Mouse (Mus musculus) neural tube, embryonic 13.5 days (tissue): ENCODE data around the gene Rad9b. TPM values are rescaled to one million over a fixed set of nuclear protein-coding genes. Genes with fewer than 3 reads are reported as not detected.
A peak's percentile ranks its signal among the peaks of the same experiment; 100 is the strongest.

ENCODE experiments used
- ATAC-seq: fragments of 200-750 bp; cut with Nextera tagmentation; 2 replicates; pipeline ENCODE4 v1.8.0; 2017; ENCODE audit warnings: low read depth, mild to moderate bottlenecking, moderate TSS enrichment, moderate library complexity
- H3K27ac ChIP-seq: fragments of 300-500 bp; sonication (generic); replicated peaks from 2 replicates; pipeline ENCODE4 v1.5.1; 2015; ENCODE audit warnings: moderate library complexity, mild to moderate bottlenecking, inconsistent platforms
- H3K27me3 ChIP-seq: fragments of 300-500 bp; sonication (generic); 2 replicates; pipeline ENCODE4 v1.6.1; 2015; ENCODE audit warnings: mild to moderate bottlenecking, inconsistent platforms
- H3K36me3 ChIP-seq: fragments of 300-500 bp; sonication (generic); 2 replicates; pipeline ENCODE4 v1.6.1; 2015; ENCODE audit warnings: mild to moderate bottlenecking, inconsistent platforms
- H3K4me1 ChIP-seq: fragments of 300-500 bp; sonication (generic); replicated peaks from 2 replicates; pipeline ENCODE4 v1.6.1; 2015; ENCODE audit warnings: inconsistent platforms
- H3K4me2 ChIP-seq: fragments of 300-500 bp; sonication (generic); 2 replicates; pipeline ENCODE4 v1.6.1; 2015; ENCODE audit warnings: inconsistent platforms, mild to moderate bottlenecking, moderate library complexity
- H3K4me3 ChIP-seq: fragments of 300-500 bp; sonication (generic); 2 replicates; pipeline ENCODE4 v1.5.1; 2015; ENCODE audit warnings: mild to moderate bottlenecking, inconsistent platforms
- H3K9ac ChIP-seq: fragments of 300-500 bp; sonication (generic); 2 replicates; pipeline ENCODE4 v1.6.1; 2015; ENCODE audit warnings: moderate library complexity, mild to moderate bottlenecking, inconsistent platforms
- H3K9me3 ChIP-seq: fragments of 300-500 bp; sonication (generic); 2 replicates; pipeline ENCODE4 v1.6.1; 2016; ENCODE audit warnings: inconsistent platforms
- WGBS: fragments of 180-500 bp; shearing (Covaris S2); methylation state at CpG from one replicate; pipeline ENCODE4 v1.1.7; 2015; 5-methylcytosine and 5-hydroxymethylcytosine counted together
- polyA plus RNA-seq: library from polyadenylated mRNA; unstranded; fragments of >200 nt; fragmentation: Nextera tagmentation; extraction: Ambion mirVana; gene quantifications from 2 replicates; pipeline ENCODE4 v1.2.1, GENCODE M21; 2015

Rad9b gene
- polyA plus RNA-seq, 1 experiment from 2014 or later: 18.5 TPM

DNA sequence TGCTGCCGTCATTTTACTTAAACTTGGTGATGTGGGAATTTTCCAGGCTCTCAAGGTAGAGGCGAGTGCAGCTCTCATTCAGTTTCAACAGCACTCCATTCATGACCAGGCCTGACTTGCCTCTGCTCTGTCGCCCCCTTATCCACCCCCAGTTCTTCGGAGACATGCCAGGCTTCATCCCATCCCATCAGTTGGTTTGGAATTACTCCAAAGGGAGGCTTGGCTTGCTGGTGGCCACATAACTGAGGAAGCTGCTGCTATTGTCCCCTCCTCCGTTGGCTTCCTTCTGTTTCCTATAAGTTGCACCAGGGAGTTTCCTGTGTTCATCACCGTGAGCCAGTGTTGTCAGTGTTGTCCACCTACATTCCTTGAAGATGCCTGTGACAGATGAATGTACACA, 49.5 kb downstream of the Rad9b start:
- H3K4me3 ChIP-seq: no peak overlapping the region
- WGBS: 82% methylated on average over 6 of the region's 6 CpGs
- H3K9me3 ChIP-seq: no peaks in the 10 kb centered on the region
- no peak overlapping the region for H3K4me2 ChIP-seq
- no peak overlapping the region for H3K27ac ChIP-seq
- no peak overlapping the region for H3K9ac ChIP-seq
- H3K27me3 ChIP-seq: no peaks in the 10 kb centered on the region
- peaks cover 36% of the 10 kb centered on the region for H3K4me1 ChIP-seq
- peaks cover 15% of the 10 kb centered on the region for H3K36me3 ChIP-seq
- ATAC-seq: no peak

DNA sequence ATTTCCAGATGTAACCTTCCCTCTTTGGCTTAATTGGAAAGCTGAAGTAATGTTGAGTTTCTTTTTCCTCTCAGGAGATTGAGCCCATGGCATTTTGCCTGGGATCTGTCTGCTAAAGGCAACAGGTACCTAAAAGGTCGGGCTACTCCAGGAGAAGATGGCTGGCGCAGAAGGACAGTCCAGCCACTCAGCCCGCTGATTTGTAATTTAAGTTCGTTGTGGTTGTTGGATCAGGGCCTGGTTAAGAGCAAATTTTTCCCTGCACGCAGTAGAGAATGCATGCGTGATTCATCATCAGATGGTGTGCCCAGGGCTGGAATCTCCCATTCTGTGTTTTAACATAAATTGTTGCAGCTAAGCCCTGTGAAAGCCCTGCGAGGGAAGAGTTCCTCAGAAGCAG, 50.1 kb downstream of the Rad9b start:
- Histone ChIP-seq H3K9me3 (no peaks in the 10 kb centered on the region), H3K4me1 (peaks cover 36% of the 10 kb centered on the region), H3K4me3 (no peak overlapping the region), H3K9ac (no peak overlapping the region), H3K27ac (no peak overlapping the region), H3K27me3 (no peaks in the 10 kb centered on the region), H3K4me2 (no peak overlapping the region), H3K36me3 (peaks cover 12% of the 10 kb centered on the region)
- 90% methylated on average over 7 of the region's 7 CpGs for WGBS
- ATAC-seq: no peak

DNA sequence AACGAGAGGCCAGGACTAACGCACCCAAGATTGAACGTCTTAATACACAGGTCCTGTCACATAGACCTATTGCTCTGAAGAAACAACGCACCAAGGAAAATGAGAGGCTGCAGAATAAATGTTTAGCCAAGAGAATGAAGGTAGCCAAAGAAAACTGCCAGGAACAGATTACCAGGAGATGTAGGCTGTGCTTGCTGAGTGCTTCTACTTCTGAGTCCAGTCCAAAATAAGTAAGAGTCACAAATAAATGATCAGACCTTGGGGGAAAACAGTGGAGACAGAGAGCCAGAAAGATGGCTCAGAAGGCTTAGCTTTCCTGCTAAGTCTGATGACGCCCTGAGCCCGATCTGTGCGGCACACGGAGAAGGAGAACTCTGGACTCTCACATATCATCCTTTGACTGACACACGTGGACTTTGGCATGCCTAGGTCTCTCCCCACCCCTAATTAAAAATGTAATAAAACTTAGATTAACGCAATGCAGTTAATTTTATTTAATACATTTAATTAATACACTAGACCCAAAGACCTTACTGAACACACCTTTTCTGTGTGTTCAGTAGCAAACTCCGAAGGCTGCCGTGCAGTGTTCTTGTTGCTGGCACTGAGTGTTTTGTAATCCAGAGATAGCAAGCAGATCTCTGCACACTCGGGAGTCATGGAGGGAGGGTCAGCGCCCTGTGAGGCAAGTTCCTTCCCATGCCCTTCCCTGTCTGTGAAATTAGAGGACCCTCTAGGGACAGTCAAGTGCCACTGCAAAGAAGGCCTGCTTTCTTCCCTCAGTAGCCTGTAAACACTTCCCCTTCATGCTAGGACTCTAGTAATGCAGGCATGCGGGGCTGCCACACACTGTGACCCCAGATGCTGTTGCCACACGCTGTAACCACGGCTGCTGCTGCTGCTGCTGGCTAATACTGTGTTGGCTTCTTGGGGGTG, 51.0 kb downstream of the Rad9b start:
- H3K9ac ChIP-seq: no peak overlapping the region; the same call in 1 of the 2 replicates
- 79% methylated on average over 17 of the region's 17 CpGs for WGBS

DNA sequence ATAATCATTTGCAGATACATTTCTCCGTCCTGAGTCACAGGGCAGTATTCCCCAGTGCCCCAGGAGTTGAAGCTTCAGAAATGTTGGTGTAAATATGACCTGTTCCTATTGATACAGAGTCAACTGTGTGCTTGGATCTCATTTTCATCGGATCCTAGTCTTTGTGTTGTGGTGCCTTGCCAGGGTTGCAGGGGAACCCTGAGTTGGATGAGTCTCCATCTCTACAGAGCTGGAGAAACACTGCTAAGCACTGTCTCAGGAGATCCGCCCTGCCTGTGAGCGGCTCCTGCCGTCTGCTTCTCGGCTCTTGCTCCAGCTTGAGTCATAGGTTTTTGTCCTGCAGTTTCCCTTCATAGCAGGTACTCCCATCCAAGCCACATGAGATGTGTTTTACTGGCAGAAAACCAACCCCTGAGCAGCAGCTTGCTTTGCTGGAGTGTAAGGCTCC, 53.9 kb downstream of the Rad9b start:
- H3K4me1 ChIP-seq: peaks cover 49% of the 10 kb centered on the region
- 89% methylated on average over 6 of the region's 6 CpGs for WGBS
- H3K4me2 ChIP-seq: no peak overlapping the region

More for the DNA sequence above, 51.0 kb downstream of the Rad9b start:
- H3K4me2 ChIP-seq: no peak overlapping the region
- H3K4me1 ChIP-seq: peaks cover 44% of the 10 kb centered on the region
- no peak overlapping the region for H3K4me3 ChIP-seq
- no peaks in the 10 kb centered on the region for H3K9me3 ChIP-seq
- H3K36me3 ChIP-seq: peaks cover 3% of the 10 kb centered on the region; the same call in 1 of the 2 replicates
- H3K27ac ChIP-seq: peak overlapping the region; percentile 64
- ATAC-seq: no peak
- H3K27me3 ChIP-seq: no peaks in the 10 kb centered on the region

DNA sequence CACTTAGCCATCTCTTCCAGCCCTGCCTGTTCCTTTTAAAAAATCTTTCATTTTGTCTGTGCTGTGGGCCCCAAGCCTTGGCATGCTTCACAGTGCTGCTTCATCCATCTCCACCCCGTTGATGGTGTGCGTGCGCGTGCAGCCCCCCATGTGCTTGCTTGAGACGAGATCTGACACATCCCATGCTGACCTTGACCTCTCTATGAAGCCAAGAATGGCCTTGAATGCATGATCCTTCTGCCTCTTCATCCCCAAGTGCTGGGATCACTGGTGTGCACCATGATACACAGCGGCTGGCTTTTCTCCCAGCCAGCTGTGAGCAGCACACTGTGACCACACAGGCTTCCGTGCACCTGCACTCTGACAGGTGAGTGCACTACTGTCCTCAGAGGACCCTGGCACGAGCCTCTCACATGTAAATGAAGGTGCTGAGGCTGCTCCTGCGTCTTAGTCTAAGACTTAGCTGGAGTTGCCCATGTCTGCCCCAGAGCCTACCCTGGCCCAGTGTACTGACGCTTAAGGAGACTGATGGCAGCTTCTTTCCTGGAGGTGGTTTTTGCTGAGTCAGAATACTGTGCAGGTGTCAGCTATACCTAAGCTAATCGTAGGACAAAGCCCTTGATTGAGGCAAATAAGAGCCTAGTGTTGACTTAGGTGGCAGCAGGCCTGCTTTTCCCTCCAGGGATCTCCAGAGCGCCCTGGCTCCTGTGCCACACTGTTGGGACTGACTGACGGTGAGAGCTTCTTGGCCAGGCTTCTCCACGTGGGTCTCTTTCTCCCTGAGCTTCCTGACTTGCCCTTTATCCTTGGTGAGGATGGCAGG, 58.7 kb downstream of the Rad9b start:
- Histone ChIP-seq H3K27me3 (no peaks in the 10 kb centered on the region), H3K4me3 (no peak overlapping the region), H3K9me3 (no peaks in the 10 kb centered on the region), H3K36me3 (no peaks in the 10 kb centered on the region), H3K27ac (peak overlapping the region; percentile 19; the same call in 1 of the 2 replicates), H3K4me1 (peaks cover 53% of the 10 kb centered on the region), H3K4me2 (no peak overlapping the region), H3K9ac (0 out of 2 replicates have a peak overlapping the region, but pooled peaks have one; percentile 3)
- 76% methylated on average over 14 of the region's 14 CpGs for WGBS
- no peak for ATAC-seq

More for the DNA sequence above, 53.9 kb downstream of the Rad9b start:
- H3K4me3 ChIP-seq: no peak overlapping the region
- no peaks in the 10 kb centered on the region for H3K27me3 ChIP-seq
- no peak for ATAC-seq
- H3K36me3 ChIP-seq: no peaks in the 10 kb centered on the region
- H3K9ac ChIP-seq: no peak overlapping the region
- H3K27ac ChIP-seq: no peak overlapping the region
- H3K9me3 ChIP-seq: no peaks in the 10 kb centered on the region

DNA sequence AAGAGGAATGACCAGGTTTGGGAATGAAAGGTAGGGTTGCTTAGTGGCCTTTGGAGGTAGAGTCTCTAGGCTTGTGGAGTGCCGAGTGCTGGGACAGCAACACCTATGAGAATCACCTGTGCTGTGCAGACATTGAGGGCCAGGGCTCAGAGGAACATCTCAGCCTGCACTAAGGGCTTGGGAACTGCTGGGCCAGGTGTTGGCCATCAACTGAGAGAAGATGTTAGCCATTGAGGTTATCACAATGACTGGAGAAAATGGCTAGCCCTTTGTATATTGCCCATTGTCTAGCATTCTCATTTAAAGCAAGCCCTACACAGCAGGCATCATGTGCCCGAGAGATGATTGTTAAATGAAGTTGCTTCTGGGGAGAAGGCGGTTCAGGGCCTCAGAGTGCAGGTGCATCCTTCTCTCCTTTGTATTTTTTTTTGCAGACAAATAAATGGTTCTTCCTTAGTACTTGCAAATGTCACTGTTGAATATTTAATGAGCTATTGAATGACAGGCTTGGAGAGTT, 59.8 kb downstream of the Rad9b start:
- Histone ChIP-seq H3K36me3 (peaks cover 7% of the 10 kb centered on the region; the same call in 1 of the 2 replicates), H3K4me1 (peaks cover 46% of the 10 kb centered on the region), H3K27ac (peak overlapping the region; percentile 49), H3K4me2 (no peak overlapping the region), H3K9ac (no peak overlapping the region), H3K4me3 (no peak overlapping the region), H3K27me3 (no peaks in the 10 kb centered on the region), H3K9me3 (no peaks in the 10 kb centered on the region)
- 40% methylated on average over 3 of the region's 3 CpGs for WGBS
- no peak for ATAC-seq

DNA sequence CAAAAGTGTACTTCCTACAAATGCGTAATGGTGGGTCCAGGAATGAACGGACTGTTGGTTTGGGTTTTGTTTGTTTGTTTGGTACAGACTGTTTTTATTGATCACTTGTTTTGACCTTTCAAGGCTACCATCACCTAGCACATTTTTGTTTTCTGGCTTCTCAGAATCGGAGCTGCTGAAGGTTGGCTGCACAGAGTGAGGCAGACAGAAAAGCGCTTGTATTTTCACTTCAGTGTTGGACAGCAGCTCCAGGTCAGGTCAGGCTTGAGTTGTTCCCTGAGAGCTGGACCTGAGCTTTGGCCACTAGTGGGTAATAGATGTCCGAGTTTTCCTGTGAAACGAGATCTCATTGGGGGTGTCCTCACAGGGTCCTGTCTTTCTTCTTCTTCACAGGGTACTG, 60.9 kb downstream of the Rad9b start:
- H3K9me3 ChIP-seq: no peaks in the 10 kb centered on the region
- H3K4me2 ChIP-seq: no peak overlapping the region
- no peaks in the 10 kb centered on the region for H3K27me3 ChIP-seq
- H3K27ac ChIP-seq: no peak overlapping the region
- no peak overlapping the region for H3K4me3 ChIP-seq
- H3K9ac ChIP-seq: no peak overlapping the region
- peaks cover 39% of the 10 kb centered on the region for H3K4me1 ChIP-seq
- H3K36me3 ChIP-seq: peaks cover 13% of the 10 kb centered on the region
- WGBS: 73% methylated on average over 6 of the region's 6 CpGs
- ATAC-seq: no peak

DNA sequence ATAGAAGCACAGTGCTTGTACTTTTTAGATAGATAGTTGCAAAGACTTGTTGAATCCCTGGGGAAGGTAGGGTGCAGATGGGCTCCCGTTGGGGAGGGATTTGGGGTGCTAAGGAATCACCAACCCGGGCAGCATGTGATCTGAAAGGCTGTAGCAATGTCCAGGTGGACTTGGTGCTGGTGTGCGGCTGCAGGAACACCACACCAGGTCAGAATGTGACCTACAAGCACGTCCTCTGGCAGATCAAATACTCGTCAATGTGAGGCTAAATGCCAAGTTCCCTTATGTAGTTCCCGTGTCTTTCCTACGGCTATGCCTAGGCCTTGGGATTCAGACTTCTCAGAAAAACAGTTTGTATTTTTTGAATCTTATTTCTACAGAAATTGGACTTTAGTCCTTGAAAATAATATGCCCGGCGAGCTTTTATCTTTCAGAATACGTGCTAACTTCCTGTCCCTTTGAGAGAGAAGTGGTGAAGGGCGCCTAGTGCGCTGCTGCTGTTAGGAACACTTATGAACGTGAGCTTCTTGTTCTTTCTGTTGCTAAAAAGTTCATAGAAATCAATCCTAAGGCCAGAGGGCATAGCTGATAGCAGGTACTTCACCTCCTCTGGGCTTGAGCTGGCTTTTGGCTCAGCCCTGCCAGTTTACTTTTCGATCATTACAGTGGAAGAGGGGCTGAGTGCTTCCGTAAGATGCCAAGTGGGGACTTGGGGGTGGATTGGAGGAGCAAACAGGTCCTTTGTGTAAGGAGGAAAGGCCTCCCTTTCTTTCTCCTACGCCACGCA, 62.3 kb downstream of the Rad9b start:
- peaks cover 22% of the 10 kb centered on the region for H3K36me3 ChIP-seq
- H3K4me3 ChIP-seq: no peak overlapping the region
- 76% methylated on average over 17 of the region's 17 CpGs for WGBS
- no peak for ATAC-seq
- H3K9me3 ChIP-seq: no peaks in the 10 kb centered on the region
- no peaks in the 10 kb centered on the region for H3K27me3 ChIP-seq
- H3K4me1 ChIP-seq: peaks cover 44% of the 10 kb centered on the region
- no peak overlapping the region for H3K27ac ChIP-seq
- H3K9ac ChIP-seq: no peak overlapping the region
- no peak overlapping the region for H3K4me2 ChIP-seq

DNA sequence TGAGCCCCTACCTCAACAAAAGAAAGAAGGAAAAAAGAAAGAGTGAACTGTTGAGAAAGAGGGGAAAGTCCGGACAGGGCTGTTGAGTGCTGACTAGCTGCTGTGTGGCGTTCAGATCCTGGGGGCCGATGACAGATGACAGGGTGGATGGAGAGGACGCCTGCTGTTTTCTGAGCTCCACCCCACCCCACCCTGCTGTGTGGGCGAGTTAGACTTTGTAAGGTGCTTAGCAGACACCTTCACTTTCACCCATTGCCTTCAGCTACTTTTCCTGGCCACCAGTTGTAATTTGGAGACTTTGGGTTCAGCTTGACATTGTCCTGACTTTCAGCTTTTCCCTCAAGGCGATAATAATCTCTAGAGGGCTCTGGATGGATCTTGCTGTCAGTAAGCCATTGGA, 62.9 kb downstream of the Rad9b start:
- Histone ChIP-seq H3K27ac (no peak overlapping the region), H3K27me3 (no peaks in the 10 kb centered on the region), H3K4me2 (no peak overlapping the region), H3K9ac (no peak overlapping the region), H3K36me3 (peaks cover 22% of the 10 kb centered on the region), H3K4me1 (peaks cover 50% of the 10 kb centered on the region), H3K4me3 (no peak overlapping the region), H3K9me3 (no peaks in the 10 kb centered on the region)
- 61% methylated on average over 6 of the region's 6 CpGs for WGBS
- ATAC-seq: no peak

DNA sequence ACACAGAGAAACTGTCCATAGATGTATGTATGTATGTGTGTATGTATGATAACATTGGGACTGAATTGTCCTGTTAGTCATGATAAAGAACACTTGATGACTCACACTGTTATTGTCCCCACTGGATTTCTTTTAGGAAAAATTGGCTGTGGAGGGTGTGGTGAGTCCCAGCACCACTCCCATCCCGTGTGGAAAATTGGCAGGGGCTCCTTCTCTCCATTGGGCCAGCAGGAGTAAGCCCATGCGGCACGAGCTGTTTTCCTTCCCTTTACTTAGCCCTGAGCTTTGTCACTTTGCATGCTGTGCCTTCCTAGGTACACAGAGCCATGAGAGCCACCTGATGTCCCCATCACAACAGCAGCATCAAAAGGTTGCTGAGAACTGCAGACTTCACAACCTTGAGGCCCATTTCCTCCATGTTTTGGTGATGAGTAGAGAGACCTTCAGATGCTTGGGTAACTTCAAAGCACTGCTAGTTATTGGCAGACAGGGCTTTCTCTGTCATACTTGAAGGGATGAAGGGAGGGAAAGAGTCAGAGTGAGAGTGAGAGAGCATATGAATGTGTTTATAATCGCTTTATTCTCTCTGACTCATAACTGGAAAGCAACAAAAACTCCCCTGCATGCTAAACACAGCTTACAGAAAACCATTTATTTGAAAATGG, 65.8 kb downstream of the Rad9b start:
- Histone ChIP-seq H3K4me2 (no peak overlapping the region), H3K36me3 (peaks cover 22% of the 10 kb centered on the region), H3K9me3 (no peaks in the 10 kb centered on the region), H3K4me3 (no peak overlapping the region), H3K9ac (no peak overlapping the region), H3K27me3 (no peaks in the 10 kb centered on the region), H3K4me1 (peaks cover 39% of the 10 kb centered on the region), H3K27ac (no peak overlapping the region)
- WGBS: 94% methylated on average over 4 of the region's 4 CpGs
- ATAC-seq: no peak

DNA sequence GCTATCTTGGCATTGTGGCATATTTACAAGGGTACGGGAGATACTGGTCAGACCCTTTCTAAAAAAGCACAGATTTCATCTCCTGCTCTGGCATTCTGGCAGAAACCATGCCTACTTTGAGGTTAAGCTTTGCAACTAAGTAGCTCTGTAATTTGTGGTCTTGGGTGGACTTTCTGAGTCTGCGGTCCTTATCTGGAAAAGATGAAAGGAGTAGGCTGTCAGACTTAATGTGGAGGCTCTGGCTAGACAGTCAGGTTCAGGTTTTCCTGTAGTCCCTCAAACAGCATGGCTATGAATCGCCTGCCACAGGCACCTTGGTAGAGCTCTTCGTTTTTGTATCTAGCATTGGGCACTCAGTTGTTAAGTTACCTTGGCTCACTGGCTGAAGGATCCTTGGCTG, 67.0 kb downstream of the Rad9b start:
- Histone ChIP-seq H3K4me3 (no peak overlapping the region), H3K9me3 (no peaks in the 10 kb centered on the region), H3K4me2 (no peak overlapping the region), H3K27ac (no peak overlapping the region), H3K36me3 (peaks cover 22% of the 10 kb centered on the region), H3K4me1 (peaks cover 35% of the 10 kb centered on the region), H3K9ac (no peak overlapping the region), H3K27me3 (no peaks in the 10 kb centered on the region)
- WGBS: 97% methylated on average over 4 of the region's 4 CpGs
- no peak for ATAC-seq
